Mouse (Mus musculus) forebrain, embryonic 13.5 days (tissue): ENCODE data around the gene Man1c1. TPM values are rescaled to one million over a fixed set of nuclear protein-coding genes. Genes with fewer than 3 reads are reported as not detected.
A peak's percentile ranks its signal among the peaks of the same experiment; 100 is the strongest.

Experiments used
- ATAC-seq: fragments of 200-750 bp; cut with Nextera tagmentation; 2 replicates; pipeline ENCODE4 v1.8.0; 2017
- H3K27ac ChIP-seq: fragments of 300-500 bp; sonication (generic); 2 replicates; pipeline ENCODE4 v1.5.1; 2015; ENCODE audit warnings: inconsistent platforms, mild to moderate bottlenecking, moderate library complexity
- H3K27me3 ChIP-seq: fragments of 300-500 bp; sonication (generic); 2 replicates; pipeline ENCODE4 v1.6.1; 2015; ENCODE audit warnings: mild to moderate bottlenecking, inconsistent platforms
- H3K36me3 ChIP-seq: fragments of 300-500 bp; sonication (generic); 2 replicates; pipeline ENCODE4 v1.6.1; 2015; ENCODE audit warnings: mild to moderate bottlenecking, inconsistent platforms; ENCODE audit not compliant: poor library complexity, severe bottlenecking
- H3K4me1 ChIP-seq: fragments of 300-500 bp; sonication (generic); 2 replicates; pipeline ENCODE4 v1.6.1; 2015; ENCODE audit warnings: inconsistent platforms
- H3K4me2 ChIP-seq: fragments of 300-500 bp; sonication (generic); 2 replicates; pipeline ENCODE4 v1.6.1; 2015; ENCODE audit warnings: inconsistent platforms, mild to moderate bottlenecking, moderate library complexity
- H3K4me3 ChIP-seq: fragments of 300-500 bp; sonication (generic); 2 replicates; pipeline ENCODE4 v1.5.1; 2015; ENCODE audit warnings: mild to moderate bottlenecking, inconsistent platforms
- H3K9ac ChIP-seq: fragments of 300-500 bp; sonication (generic); 2 replicates; pipeline ENCODE4 v1.6.1; 2015; ENCODE audit warnings: mild to moderate bottlenecking, inconsistent platforms
- H3K9me3 ChIP-seq: fragments of 300-500 bp; sonication (generic); replicated peaks from 2 replicates; pipeline ENCODE4 v1.6.1; 2016; ENCODE audit warnings: inconsistent platforms
- WGBS: fragments of 180-500 bp; shearing (Covaris S2); methylation state at CpG from one replicate; pipeline ENCODE4 v1.1.7; 2015; 5-methylcytosine and 5-hydroxymethylcytosine counted together
- polyA plus RNA-seq: library from polyadenylated mRNA; unstranded; fragments of >200 nt; fragmentation: Nextera tagmentation; extraction: Ambion mirVana; gene quantifications from 2 replicates; pipeline ENCODE4 v1.2.1, GENCODE M21; 2015

The Man1c1 gene
- polyA plus RNA-seq, 1 experiment from 2014 or later = 1.6 TPM

- Histone ChIP-seq H3K9ac (no peak overlapping the region), H3K27me3 (no peaks in the 10 kb centered on the region; the same call in 1 of the 2 replicates), H3K36me3 (no peaks in the 10 kb centered on the region), H3K4me2 (no peak overlapping the region), H3K27ac (no peak overlapping the region), H3K9me3 (no peaks in the 10 kb centered on the region), H3K4me3 (no peak overlapping the region), H3K4me1 (peaks cover 11% of the 10 kb centered on the region)
- WGBS = 95% methylated on average over 5 of the region's 5 CpGs
- ATAC-seq = no peak
Measured at GRCm38 (mm10) chr4:134607679-134608078, 96.4 kb downstream of the Man1c1 start.

- Histone ChIP-seq H3K36me3 (no peaks in the 10 kb centered on the region), H3K4me1 (peaks cover 11% of the 10 kb centered on the region), H3K27me3 (no peaks in the 10 kb centered on the region; the same call in 1 of the 2 replicates), H3K4me3 (no peak overlapping the region), H3K9me3 (no peaks in the 10 kb centered on the region), H3K27ac (peak overlapping the region; percentile 25), H3K4me2 (no peak overlapping the region), H3K9ac (no peak overlapping the region)
- WGBS = 60% methylated on average over 5 of the region's 5 CpGs
- peak; percentile 33; the same call in 1 of the 2 replicates for ATAC-seq
Measured at GRCm38 (mm10) chr4:134606054-134606453, 98.0 kb downstream of the Man1c1 start.

- no peak overlapping the region for H3K4me3 ChIP-seq
- no peak for ATAC-seq
- no peak overlapping the region for H3K4me2 ChIP-seq
- no peaks in the 10 kb centered on the region for H3K9me3 ChIP-seq
- no peaks in the 10 kb centered on the region for H3K36me3 ChIP-seq
- peaks cover 17% of the 10 kb centered on the region for H3K4me1 ChIP-seq
- H3K9ac ChIP-seq = no peak overlapping the region
- no peak overlapping the region for H3K27ac ChIP-seq
- 75% methylated on average over 4 of the region's 4 CpGs for WGBS
- H3K27me3 ChIP-seq = no peaks in the 10 kb centered on the region; the same call in 1 of the 2 replicates
Measured at GRCm38 (mm10) chr4:134604472-134604871, 99.6 kb downstream of the Man1c1 start.

GRCm38 (mm10) chr4:134603553-134603952 is 100.5 kb downstream of the Man1c1 start:
- H3K9me3 ChIP-seq = no peaks in the 10 kb centered on the region

GRCm38 (mm10) chr4:134602610-134603009 is 101.5 kb downstream of the Man1c1 start:
- WGBS = 76% methylated on average over 3 of the region's 3 CpGs

More at GRCm38 (mm10) chr4:134603553-134603952, 100.5 kb downstream of the Man1c1 start:
- Histone ChIP-seq H3K4me3 (no peak overlapping the region), H3K36me3 (no peaks in the 10 kb centered on the region), H3K4me2 (no peak overlapping the region), H3K27me3 (no peaks in the 10 kb centered on the region; the same call in 1 of the 2 replicates), H3K27ac (no peak overlapping the region), H3K4me1 (peaks cover 18% of the 10 kb centered on the region), H3K9ac (no peak overlapping the region)
- 84% methylated on average over 5 of the region's 5 CpGs for WGBS
- no peak for ATAC-seq

GRCm38 (mm10) chr4:134601981-134602380 is 102.1 kb downstream of the Man1c1 start:
- Histone ChIP-seq H3K36me3 (no peaks in the 10 kb centered on the region), H3K9me3 (no peaks in the 10 kb centered on the region)

More at GRCm38 (mm10) chr4:134602610-134603009, 101.5 kb downstream of the Man1c1 start:
- no peak for ATAC-seq
- Histone ChIP-seq H3K4me2 (no peak overlapping the region), H3K27ac (no peak overlapping the region), H3K4me1 (peaks cover 18% of the 10 kb centered on the region), H3K4me3 (no peak overlapping the region), H3K9ac (no peak overlapping the region), H3K27me3 (no peaks in the 10 kb centered on the region; the same call in 1 of the 2 replicates), H3K36me3 (no peaks in the 10 kb centered on the region), H3K9me3 (no peaks in the 10 kb centered on the region)

GRCm38 (mm10) chr4:134601404-134601803 is 102.7 kb downstream of the Man1c1 start:
- no peak for ATAC-seq
- Histone ChIP-seq H3K9me3 (no peaks in the 10 kb centered on the region), H3K4me2 (no peak overlapping the region), H3K4me1 (peaks cover 16% of the 10 kb centered on the region), H3K27ac (no peak overlapping the region), H3K9ac (no peak overlapping the region), H3K4me3 (no peak overlapping the region), H3K27me3 (no peaks in the 10 kb centered on the region; the same call in 1 of the 2 replicates), H3K36me3 (no peaks in the 10 kb centered on the region)
- WGBS = 68% methylated on average over 8 of the region's 8 CpGs

More at GRCm38 (mm10) chr4:134601981-134602380, 102.1 kb downstream of the Man1c1 start:
- 87% methylated on average over 7 of the region's 7 CpGs for WGBS
- Histone ChIP-seq H3K27me3 (no peaks in the 10 kb centered on the region; the same call in 1 of the 2 replicates), H3K27ac (no peak overlapping the region), H3K4me2 (no peak overlapping the region), H3K4me3 (no peak overlapping the region), H3K9ac (no peak overlapping the region), H3K4me1 (peaks cover 18% of the 10 kb centered on the region)
- no peak for ATAC-seq

- no peaks in the 10 kb centered on the region for H3K36me3 ChIP-seq
- no peak for ATAC-seq
- H3K4me3 ChIP-seq = no peak overlapping the region
- no peaks in the 10 kb centered on the region; the same call in 1 of the 2 replicates for H3K27me3 ChIP-seq
- no peaks in the 10 kb centered on the region for H3K9me3 ChIP-seq
- H3K4me1 ChIP-seq = peaks cover 10% of the 10 kb centered on the region
- H3K9ac ChIP-seq = no peak overlapping the region
- 85% methylated on average over 7 of the region's 7 CpGs for WGBS
- no peak overlapping the region for H3K27ac ChIP-seq
- no peak overlapping the region for H3K4me2 ChIP-seq
Measured at GRCm38 (mm10) chr4:134600777-134601176, 103.3 kb downstream of the Man1c1 start.

GRCm38 (mm10) chr4:134600060-134600459 is 104.0 kb downstream of the Man1c1 start:
- Histone ChIP-seq H3K4me2 (no peak overlapping the region), H3K36me3 (no peaks in the 10 kb centered on the region), H3K4me1 (peaks cover 7% of the 10 kb centered on the region; the same call in 1 of the 2 replicates), H3K9me3 (no peaks in the 10 kb centered on the region), H3K9ac (no peak overlapping the region), H3K27me3 (no peaks in the 10 kb centered on the region; the same call in 1 of the 2 replicates), H3K27ac (no peak overlapping the region), H3K4me3 (no peak overlapping the region)
- 90% methylated on average over 9 of the region's 9 CpGs for WGBS
- ATAC-seq = no peak

- Histone ChIP-seq H3K4me3 (no peak overlapping the region), H3K27me3 (no peaks in the 10 kb centered on the region), H3K27ac (no peak overlapping the region), H3K9ac (no peak overlapping the region), H3K36me3 (no peaks in the 10 kb centered on the region), H3K4me2 (no peak overlapping the region), H3K9me3 (no peaks in the 10 kb centered on the region), H3K4me1 (peaks cover 18% of the 10 kb centered on the region)
- WGBS = 85% methylated on average over 10 of the region's 10 CpGs
- ATAC-seq = no peak
Measured at GRCm38 (mm10) chr4:134596816-134597692, 107.0 kb downstream of the Man1c1 start.

- no peak overlapping the region for H3K4me3 ChIP-seq
- no peak overlapping the region for H3K4me2 ChIP-seq
- H3K27me3 ChIP-seq = no peaks in the 10 kb centered on the region
- H3K9me3 ChIP-seq = no peaks in the 10 kb centered on the region
- no peaks in the 10 kb centered on the region for H3K36me3 ChIP-seq
- H3K9ac ChIP-seq = no peak overlapping the region
- no peak overlapping the region for H3K27ac ChIP-seq
- 89% methylated on average over 10 of the region's 10 CpGs for WGBS
- no peak for ATAC-seq
- H3K4me1 ChIP-seq = peaks cover 29% of the 10 kb centered on the region
Measured at GRCm38 (mm10) chr4:134594731-134595439, 109.2 kb downstream of the Man1c1 start.

GRCm38 (mm10) chr4:134592442-134592841 is 111.6 kb downstream of the Man1c1 start:
- Histone ChIP-seq H3K27ac (no peak overlapping the region), H3K27me3 (no peaks in the 10 kb centered on the region), H3K4me2 (no peak overlapping the region), H3K9ac (no peak overlapping the region), H3K9me3 (no peaks in the 10 kb centered on the region), H3K36me3 (no peaks in the 10 kb centered on the region), H3K4me1 (peaks cover 24% of the 10 kb centered on the region), H3K4me3 (no peak overlapping the region)
- ATAC-seq = no peak
- 81% methylated on average over 4 of the region's 4 CpGs for WGBS
